Comparison of ENCODE assay signal across 8 mouse cellular contexts in genomic region chr10:57485908-57486541, GRCm38 (mm10). TPM values are rescaled to one million over a fixed set of nuclear protein-coding genes. Genes with fewer than 3 reads are reported as not detected.
A peak's percentile ranks its signal among the peaks of the same experiment; 100 is the strongest.
DNase-seq lines count a peak whose midpoint lies in the region; ATAC-seq and TF ChIP-seq lines count a peak whose summit lies in the region.

TSS of gene Hsf2 (plus strand) at chr10:57486385.

- peak within 1 kb of the TSS; percentile 97 for H3K27ac ChIP-seq in forebrain, embryonic 16.5 days (ENCODE audit: low read length)
- H3K27ac ChIP-seq in layer of hippocampus, adult 2 months: peak within 1 kb of the TSS; percentile 96
- peak within 1 kb of the TSS; percentile 96 for H3K27ac ChIP-seq in lung, embryonic 14.5 days (ENCODE audit: low read depth)
- H3K27ac ChIP-seq in olfactory bulb, adult 2 months (ENCODE audit: insufficient read depth, low read depth, low read length): peak within 1 kb of the TSS; percentile 85
- H3K27ac ChIP-seq in thymus, adult 2 months (ENCODE audit: control insufficient read depth, insufficient read depth, low read length): no peak within 1 kb of the TSS; the same call in 1 of the 2 replicates

- peak; percentile 99 for ATAC-seq in G1E (ENCODE audit: extremely low read depth, insufficient number of reproducible peaks, low FRiP score, poor library complexity, severe bottlenecking)
- ATAC-seq in forebrain, embryonic 16.5 days: peak; percentile 99
- ATAC-seq in lung, embryonic 14.5 days (ENCODE audit: insufficient read depth): peak; percentile 100

- H3K9me3 ChIP-seq in G1E (replicated peaks): no peaks in the 10 kb centered on the region
- no peaks in the 10 kb centered on the region for H3K9me3 ChIP-seq in forebrain, embryonic 16.5 days (ENCODE audit: control insufficient read depth, low read length)
- H3K9me3 ChIP-seq in lung, embryonic 14.5 days (ENCODE audit: low read depth, low read length): no peaks in the 10 kb centered on the region

- DNase-seq in G1E (ENCODE audit: low spot score): peak; percentile 79
- peak; percentile 97 to 98 for DNase-seq in cerebellum, adult 18-20 months
- DNase-seq in heart, postnatal 36 days: peak; percentile 93
- DNase-seq in layer of hippocampus, adult 2 months (ENCODE audit: low spot score in 2 of 2): peak; percentile 94 to 97
- DNase-seq in lung, embryonic 14.5 days: peak; percentile 98
- DNase-seq in thymus, adult 2 months: peak; percentile 94

- peak; percentile 77 for TF ChIP-seq POLR2A in olfactory bulb, adult 2 months (IDR thresholded peaks at IDR 0.05; ENCODE audit: insufficient read depth, low read depth, low read length)
- peak; percentile 64 for TF ChIP-seq POLR2A in thymus, adult 2 months (IDR thresholded peaks at IDR 0.05; ENCODE audit: control insufficient read depth, extremely low read depth, insufficient read depth, low read length, poor library complexity)

- under 1% methylated on average over 52 of the region's 52 CpGs for WGBS in forebrain, embryonic 16.5 days
- WGBS in lung, embryonic 14.5 days: under 1% methylated on average over 50 of the region's 52 CpGs
- WGBS in olfactory bulb, adult 2 months: under 1% methylated on average over 52 of the region's 52 CpGs
- 2% methylated on average over 46 of the region's 52 CpGs for WGBS in thymus, adult 2 months

- peaks cover 3% of the 10 kb centered on the region for H3K4me1 ChIP-seq in G1E (ENCODE audit: insufficient read depth, low read depth, low read length)
- peaks cover 12% of the 10 kb centered on the region for H3K4me1 ChIP-seq in forebrain, embryonic 16.5 days (replicated peaks; ENCODE audit: control insufficient read depth, insufficient read depth, low read length)
- peaks cover 4% of the 10 kb centered on the region; the same call in 1 of the 2 replicates for H3K4me1 ChIP-seq in lung, embryonic 14.5 days (ENCODE audit: insufficient read depth)
- H3K4me1 ChIP-seq in olfactory bulb, adult 2 months (ENCODE audit: control insufficient read depth, insufficient read depth, low read length): peaks cover 3% of the 10 kb centered on the region; the same call in 1 of the 2 replicates
- H3K4me1 ChIP-seq in thymus, adult 2 months (replicated peaks; ENCODE audit: control insufficient read depth, insufficient read depth, low read length): 0 out of 2 replicates have a peak, but pooled peaks cover 2% of the 10 kb centered on the region

- no peak for TF ChIP-seq CTCF in G1E (IDR thresholded peaks at IDR 0.05; ENCODE audit: low read depth, low read length)
- TF ChIP-seq CTCF in layer of hippocampus, adult 2 months (conservative IDR thresholded peaks at IDR 0.05): no peak
- TF ChIP-seq CTCF in lung, embryonic 14.5 days (IDR thresholded peaks at IDR 0.05; ENCODE audit: low read depth): no peak
- no peak for TF ChIP-seq CTCF in olfactory bulb, adult 2 months (IDR thresholded peaks at IDR 0.05; ENCODE audit: insufficient read depth, low read depth, low read length)
- TF ChIP-seq CTCF in thymus, adult 2 months (IDR thresholded peaks at IDR 0.05; ENCODE audit: borderline replicate concordance, control insufficient read depth, extremely low read depth, insufficient read depth, low read length, poor library complexity): peak; percentile 68

- H3K9ac ChIP-seq in forebrain, embryonic 16.5 days (replicated peaks; ENCODE audit: low read depth, low read length): peak within 1 kb of the TSS; percentile 99
- peak within 1 kb of the TSS; percentile 96 for H3K9ac ChIP-seq in lung, embryonic 14.5 days

- H3K36me3 ChIP-seq in G1E (replicated peaks): no peaks in the 10 kb centered on the region
- no peaks in the 10 kb centered on the region for H3K36me3 ChIP-seq in forebrain, embryonic 16.5 days (ENCODE audit: control insufficient read depth, insufficient read depth)
- 0 out of 2 replicates have a peak, but pooled peaks cover under 1% of the 10 kb centered on the region for H3K36me3 ChIP-seq in lung, embryonic 14.5 days (ENCODE audit: insufficient read depth)
- H3K36me3 ChIP-seq in thymus, adult 2 months (ENCODE audit: control insufficient read depth, insufficient read depth, low read length): no peaks in the 10 kb centered on the region

- peak within 1 kb of the TSS; percentile 65 for H3K4me2 ChIP-seq in forebrain, embryonic 16.5 days (ENCODE audit: low read length)
- peak within 1 kb of the TSS; percentile 58 for H3K4me2 ChIP-seq in lung, embryonic 14.5 days

- no peaks in the 10 kb centered on the region for H3K27me3 ChIP-seq in G1E (ENCODE audit: insufficient read depth, low read length)
- H3K27me3 ChIP-seq in forebrain, embryonic 16.5 days (replicated peaks; ENCODE audit: control insufficient read depth, insufficient read depth, low read length): no peaks in the 10 kb centered on the region
- H3K27me3 ChIP-seq in lung, embryonic 14.5 days (ENCODE audit: insufficient read depth, low read length): no peaks in the 10 kb centered on the region
- H3K27me3 ChIP-seq in thymus, adult 2 months (ENCODE audit: control insufficient read depth, insufficient read depth, low read length): no peaks in the 10 kb centered on the region

- intact Hi-C loops in heart, postnatal 36 days (cut with DNase I): loop anchor here (1.0 to 10.0 kb wide), 3 partner anchors 45 to 1261 kb away; partner anchors contain the start of genes Smpdl3a and Tbc1d32

- peak within 1 kb of the TSS; percentile 73 for H3K4me3 ChIP-seq in G1E (ENCODE audit: low read depth, low read length)
- H3K4me3 ChIP-seq in forebrain, embryonic 16.5 days (replicated peaks; ENCODE audit: low read length): peak within 1 kb of the TSS; percentile 94
- peak within 1 kb of the TSS; percentile 73 for H3K4me3 ChIP-seq in layer of hippocampus, adult 2 months
- peak within 1 kb of the TSS; percentile 85 for H3K4me3 ChIP-seq in lung, embryonic 14.5 days (ENCODE audit: low read depth, low read length)
- peak within 1 kb of the TSS; percentile 94 for H3K4me3 ChIP-seq in olfactory bulb, adult 2 months (ENCODE audit: insufficient read depth, low read depth, low read length)
- H3K4me3 ChIP-seq in thymus, adult 2 months (ENCODE audit: control insufficient read depth, insufficient read depth, low read length): peak within 1 kb of the TSS; percentile 92

RNA-seq across cellular contexts. Expression of gene Hsf2, which starts in this region (rescaled TPM):
- total RNA-seq in G1E (2014; fragmentation: Nextera tagmentation): 15.2 TPM in 2 replicates
- total RNA-seq in G1E (2017): 13.6 and 15.7 TPM in 2 replicates
- 0.33 and 0.61 TPM in 2 replicates for polyA plus RNA-seq in G1E (2012)
- 67.1 and 70.5 TPM in 2 replicates for polyA plus RNA-seq in forebrain, embryonic 16.5 days (2015; fragmentation: Nextera tagmentation; extraction: Ambion mirVana)
- 10 to 100 TPM; 13.7 to 18.0 TPM for total RNA-seq in heart, postnatal 36 days (2021)
- total RNA-seq in layer of hippocampus, adult 2 months (2021): 10 to 100 TPM; 31.8 to 33.0 TPM
- polyA plus RNA-seq in lung, embryonic 14.5 days (2014; fragmentation: Nextera tagmentation; extraction: Ambion mirVana): 28.1 and 30.1 TPM in 2 replicates
- not detected in 2 replicates for polyA plus RNA-seq in olfactory bulb, adult 2 months (2012; ENCODE audit: insufficient read depth, insufficient read length, low replicate concordance, missing spikeins)
- polyA plus RNA-seq in thymus, adult 2 months (2012; rRNA removed): 5.3 and 7.0 TPM in 2 replicates
